ENCODE assay signal across 31 mouse cellular contexts in the genomic region with DNA sequence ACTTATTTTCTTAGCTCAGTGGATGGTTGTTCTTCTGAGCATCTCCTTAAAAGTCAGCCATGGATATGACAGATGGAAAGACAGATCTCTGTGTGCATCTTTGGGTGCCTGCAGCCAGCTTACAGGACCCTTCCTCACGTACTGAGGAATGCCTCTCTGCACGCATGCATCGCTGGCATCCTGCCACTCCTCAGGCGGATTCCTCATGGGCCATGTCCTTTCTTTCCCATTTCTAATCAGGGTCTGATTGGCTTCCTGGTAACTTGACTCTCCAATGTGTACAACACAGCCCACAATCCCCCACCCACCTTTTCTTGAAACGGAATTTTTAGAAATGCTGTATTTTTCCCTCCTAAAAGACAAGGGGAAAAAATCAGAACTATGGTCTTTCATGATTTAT.
DNase-seq lines count a peak whose midpoint lies in the region; ATAC-seq and TF ChIP-seq lines count a peak whose summit lies in the region.
"Had no signal": no experiment of that assay in that cellular context is flagged by ENCODE, and none has a peak within 500 bp of the region (broad histone marks: within the 10 kb centered on the region; RNA-seq: fewer than 3 reads in every experiment).

No protein-coding gene starts in this region.

- H3K9ac ChIP-seq in embryonic facial prominence, embryonic 14.5 days (ENCODE audit: low read depth, low read length), result no peak overlapping the region
- H3K9ac ChIP-seq: heart, embryonic 12.5 days; hindbrain, embryonic 15.5 days; intestine, embryonic 15.5 days; liver, embryonic 12.5 days; liver, postnatal 0 days; neural tube, embryonic 12.5 days had no signal

- peak; percentile 62; the same call in 1 of the 2 replicates for ATAC-seq in embryonic facial prominence, embryonic 14.5 days (ENCODE audit: low read depth)
- no peak for ATAC-seq in inflammation-experienced regulatory T-cells, adult 6 months
- ATAC-seq: activated CD4-positive, CD25-positive, alpha-beta regulatory T cell, adult 4 months; forebrain, embryonic 16.5 days; intestine, embryonic 15.5 days; liver, embryonic 12.5 days; liver, postnatal 0 days had no signal

- DNase-seq in cerebellum, postnatal 10 days, result peak; percentile 16 to 27
- DNase-seq in cerebellum, adult 11-12 months, result no peak
- DNase-seq in left cerebral cortex, postnatal 4 days, result peak; percentile 8
- no peak for DNase-seq in left cerebral cortex, adult 11 months (ENCODE audit: low spot score)
- peak; percentile 46 for DNase-seq in brain, embryonic 14.5 days (ENCODE audit: low read depth)
- peak; percentile 83 for DNase-seq in embryonic facial prominence, embryonic 14.5 days (ENCODE audit: low spot score)
- DNase-seq: adrenal gland, adult 2 months; cerebellum, adult 9-10 months; embryo, embryonic 11 days; gastrocnemius, adult 2 months; gastrocnemius, postnatal 36 days; heart, adult 2 months; heart, postnatal 4 days; kidney, adult 9 months; kidney, postnatal 25 days; liver, postnatal 0 days; lung, postnatal 10 days; right cerebral cortex, adult 18-20 months had no signal

- 15% methylated on average over 5 of the region's 5 CpGs for WGBS in embryonic facial prominence, embryonic 14.5 days

- peaks cover 3% of the 10 kb centered on the region; the same call in 1 of the 2 replicates for H3K27me3 ChIP-seq in embryonic facial prominence, embryonic 14.5 days (replicated peaks; ENCODE audit: control insufficient read depth, insufficient read depth, low read length)
- H3K27me3 ChIP-seq: CH12.LX; hindbrain, embryonic 15.5 days; intestine, embryonic 15.5 days; liver, embryonic 12.5 days; neural tube, embryonic 12.5 days had no signal

- H3K36me3 ChIP-seq in embryonic facial prominence, embryonic 14.5 days (ENCODE audit: control insufficient read depth, insufficient read depth, low read length), result no peaks in the 10 kb centered on the region
- H3K36me3 ChIP-seq: forebrain, embryonic 10.5 days; heart, embryonic 12.5 days; hindbrain, embryonic 15.5 days; intestine, embryonic 15.5 days; liver, embryonic 12.5 days; neural tube, embryonic 12.5 days had no signal

- intact Hi-C loops in left cerebral cortex, postnatal 4 days (cut with DNase I), result no loop called here

- TF ChIP-seq POLR2A in brain, embryonic 14.5 days (IDR thresholded peaks at IDR 0.05; ENCODE audit: borderline replicate concordance, extremely low read depth, insufficient read depth, insufficient read length, poor library complexity, severe bottlenecking), result no peak

- no peaks in the 10 kb centered on the region for H3K9me3 ChIP-seq in embryonic facial prominence, embryonic 14.5 days (ENCODE audit: control insufficient read depth, low read length)
- H3K9me3 ChIP-seq: forebrain, embryonic 10.5 days; heart, embryonic 12.5 days; hindbrain, embryonic 15.5 days; intestine, embryonic 15.5 days; liver, embryonic 12.5 days; neural tube, embryonic 12.5 days had no signal

- peak overlapping the region; percentile 11; the same call in 1 of the 2 replicates for H3K4me2 ChIP-seq in embryonic facial prominence, embryonic 14.5 days (ENCODE audit: low read depth, low read length)
- H3K4me2 ChIP-seq: heart, embryonic 12.5 days; hindbrain, embryonic 15.5 days; intestine, embryonic 15.5 days; liver, embryonic 12.5 days; neural tube, embryonic 12.5 days had no signal

- no peak for TF ChIP-seq CTCF in brain, embryonic 14.5 days (IDR thresholded peaks at IDR 0.05; ENCODE audit: borderline replicate concordance, extremely low read depth, insufficient read depth, insufficient read length)

- no peak overlapping the region; the same call in 1 of the 2 replicates for H3K27ac ChIP-seq in embryonic facial prominence, embryonic 14.5 days (replicated peaks; ENCODE audit: low read depth, low read length)
- H3K27ac ChIP-seq: forebrain, embryonic 10.5 days; gastrocnemius, adult 2 months; heart, adult 2 months; hindbrain, embryonic 15.5 days; intestine, embryonic 15.5 days; layer of hippocampus, adult 2 months; liver, embryonic 12.5 days; macrophage; neural tube, embryonic 12.5 days had no signal

- peaks cover 15% of the 10 kb centered on the region for H3K4me1 ChIP-seq in embryonic facial prominence, embryonic 14.5 days (ENCODE audit: control insufficient read depth, insufficient read depth, low read length)
- H3K4me1 ChIP-seq: forebrain, embryonic 10.5 days; hindbrain, embryonic 15.5 days; intestine, embryonic 15.5 days; liver, embryonic 12.5 days; neural tube, embryonic 12.5 days had no signal

- no peak overlapping the region for H3K4me3 ChIP-seq in embryonic facial prominence, embryonic 14.5 days (ENCODE audit: low read depth, low read length)
- H3K4me3 ChIP-seq: forebrain, embryonic 10.5 days; gastrocnemius, adult 2 months; heart, adult 2 months; heart, embryonic 12.5 days; hindbrain, embryonic 15.5 days; intestine, embryonic 15.5 days; layer of hippocampus, adult 2 months; liver, embryonic 12.5 days; myocyte; neural tube, embryonic 12.5 days had no signal

Comparison
In these comparisons a context has a peak if more than half of its experiments do, and no peak if none do; other contexts are left out.
1. DNase-seq: peak in cerebellum, postnatal 10 days (2 of 2), left cerebral cortex, postnatal 4 days (single experiment), brain, embryonic 14.5 days (single experiment) and embryonic facial prominence, embryonic 14.5 days (single experiment); none in cerebellum, adult 11-12 months (single experiment) and left cerebral cortex, adult 11 months (single experiment).